Mouse (Mus musculus): ENCODE measurements around the gene Efs. TPM values are rescaled to one million over a fixed set of nuclear protein-coding genes. Genes with fewer than 3 reads are reported as not detected.

Efs gene
- polyA plus RNA-seq, 1 experiment = not detected

- peaks cover 83% of the 10 kb centered on the region for H3K27me3 ChIP-seq (replicated peaks)
- peaks cover 57% of the 10 kb centered on the region for H3K4me1 ChIP-seq
Measured at GRCm38 (mm10) chr14:54927296-54927695, 1.4 kb upstream of the Efs start.

DNA sequence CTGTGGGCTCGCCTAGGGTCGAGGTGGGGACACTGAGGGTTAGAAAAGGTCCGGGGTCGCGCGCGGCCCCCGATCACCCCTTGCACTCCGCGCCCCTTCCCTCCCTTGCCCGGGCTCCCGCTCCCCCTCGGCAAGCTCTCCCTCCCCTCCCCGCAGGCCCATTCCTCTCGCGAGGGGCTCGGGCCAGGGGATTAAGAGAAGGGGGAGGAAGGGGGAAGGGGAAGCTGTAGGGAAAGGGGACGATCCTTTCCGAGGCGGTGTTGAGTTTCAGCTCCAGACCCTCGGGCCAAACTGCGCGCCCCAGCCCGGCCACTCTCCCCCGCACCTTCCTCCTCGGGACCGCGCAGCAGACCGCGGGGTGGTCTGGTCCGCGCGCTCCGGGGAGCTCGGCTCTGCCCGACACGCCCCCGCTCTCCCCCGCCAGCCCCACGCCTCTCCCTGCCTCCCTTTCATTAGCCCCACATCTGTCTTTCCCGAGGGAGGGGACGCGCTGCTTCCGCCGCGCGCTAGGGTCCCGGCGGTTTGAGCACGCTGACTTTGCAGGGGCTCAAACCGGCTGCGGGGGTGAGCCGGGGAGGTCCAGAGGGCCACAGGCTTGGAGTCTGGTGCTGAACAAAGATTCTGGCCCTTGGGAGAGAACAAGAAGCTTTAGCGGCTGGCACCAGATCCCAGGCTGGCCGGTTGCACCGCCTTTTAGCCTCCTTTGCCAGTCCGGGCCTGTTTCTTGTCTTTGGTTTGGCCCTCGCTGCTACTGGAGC, 654 bp upstream of the Efs start:
- Histone ChIP-seq H3K36me3 (replicated peaks; ENCODE audit: low read length) (no peaks in the 10 kb centered on the region), H3K9me3 (peaks cover 6% of the 10 kb centered on the region), H3K4me3 (replicated peaks) (peak overlapping the region; percentile 80), H3K4me1 (peaks cover 56% of the 10 kb centered on the region), H3K27me3 (replicated peaks) (peaks cover 83% of the 10 kb centered on the region)
- no peak for TF ChIP-seq FLI1 (IDR thresholded peaks at IDR 0.05; ENCODE audit: low read length)

More at GRCm38 (mm10) chr14:54927296-54927695, 1.4 kb upstream of the Efs start:
- TF ChIP-seq GATA1 (IDR thresholded peaks at IDR 0.05; ENCODE audit: borderline replicate concordance, low read length) (no peak), FLI1 (IDR thresholded peaks at IDR 0.05; ENCODE audit: low read length) (no peak)
- Histone ChIP-seq H3K9me3 (no peaks in the 10 kb centered on the region), H3K36me3 (replicated peaks; ENCODE audit: low read length) (no peaks in the 10 kb centered on the region), H3K4me3 (replicated peaks) (no peak overlapping the region)

DNA sequence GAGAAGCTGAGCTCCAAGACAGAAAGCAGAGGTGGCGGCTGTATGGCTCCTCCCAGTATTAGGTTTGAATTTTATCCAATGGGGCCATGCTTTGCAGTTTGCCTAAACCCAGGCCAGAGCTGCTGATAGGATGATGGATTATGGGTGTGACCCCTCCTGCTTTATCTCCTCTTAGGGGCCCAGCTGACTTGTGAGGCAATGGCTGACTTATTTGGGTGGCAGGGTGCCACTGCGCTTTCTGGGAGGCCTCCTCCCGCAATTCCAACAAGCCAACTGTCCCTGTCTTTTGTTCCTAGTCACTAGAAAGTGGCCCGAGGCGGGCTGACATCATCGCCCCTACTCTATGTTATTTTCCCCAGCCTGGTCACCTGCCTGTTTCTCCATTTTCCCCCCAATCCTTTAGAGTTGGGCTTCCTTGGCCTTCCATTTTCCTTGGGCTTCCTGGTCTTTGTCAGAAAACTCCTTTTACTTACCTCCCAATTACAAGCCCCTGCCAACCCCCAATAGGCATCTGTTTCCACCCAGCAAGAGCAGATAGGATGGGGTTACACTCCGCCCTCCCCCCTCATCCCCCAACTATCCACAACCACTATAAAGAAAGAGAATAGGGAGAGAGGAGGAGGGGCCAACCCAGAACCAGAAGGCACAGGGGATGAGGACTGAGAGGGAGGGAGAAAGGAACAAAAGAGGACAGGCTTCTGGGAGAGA, 1.1 kb downstream of the Efs start:
- Histone ChIP-seq H3K36me3 (replicated peaks; ENCODE audit: low read length) (no peaks in the 10 kb centered on the region), H3K9me3 (peaks cover 19% of the 10 kb centered on the region), H3K4me3 (replicated peaks) (no peak overlapping the region), H3K27me3 (replicated peaks) (peaks cover 93% of the 10 kb centered on the region), H3K4me1 (peaks cover 38% of the 10 kb centered on the region)
- TF ChIP-seq GATA1 (IDR thresholded peaks at IDR 0.05; ENCODE audit: borderline replicate concordance, low read length) (no peak), FLI1 (IDR thresholded peaks at IDR 0.05; ENCODE audit: low read length) (no peak)

DNA sequence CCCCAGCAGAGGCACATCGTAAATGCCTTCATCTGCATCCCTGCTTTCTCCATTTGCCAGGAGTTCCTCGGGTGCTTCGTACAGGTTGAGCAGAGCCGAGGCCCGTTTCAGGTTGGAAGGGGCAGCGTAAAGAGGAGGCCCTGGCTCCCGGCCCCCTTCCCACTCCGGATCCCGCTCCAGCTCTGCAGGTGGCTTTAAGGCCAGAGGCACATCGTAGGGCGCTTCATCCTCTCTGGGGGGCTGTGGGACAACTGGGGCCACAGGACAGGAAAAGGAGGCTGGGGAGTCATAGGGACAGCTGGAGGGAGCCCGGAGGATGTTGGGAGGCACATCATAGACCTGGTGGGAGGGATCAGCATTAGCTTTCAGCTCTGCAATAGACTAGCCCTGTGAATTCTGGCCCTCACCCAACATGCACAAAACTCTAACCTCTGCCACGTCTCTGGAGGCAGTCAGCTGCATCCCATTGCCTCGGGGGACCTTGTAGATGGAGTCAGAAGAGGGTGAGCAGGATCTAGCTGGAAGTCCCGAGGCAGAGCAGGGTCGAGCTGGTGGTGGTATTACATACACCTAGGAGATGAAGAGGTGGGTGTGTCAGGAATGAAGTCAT, 5.7 kb downstream of the Efs start:
- H3K36me3 ChIP-seq (replicated peaks; ENCODE audit: low read length) = no peaks in the 10 kb centered on the region
- H3K4me3 ChIP-seq (replicated peaks) = no peak overlapping the region
- TF ChIP-seq GATA1 (IDR thresholded peaks at IDR 0.05; ENCODE audit: borderline replicate concordance, low read length) (no peak), FLI1 (IDR thresholded peaks at IDR 0.05; ENCODE audit: low read length) (no peak)
- H3K9me3 ChIP-seq = peaks cover 19% of the 10 kb centered on the region
- H3K27me3 ChIP-seq (replicated peaks) = peaks cover 91% of the 10 kb centered on the region
- H3K4me1 ChIP-seq = peaks cover 9% of the 10 kb centered on the region

GRCm38 (mm10) chr14:54913343-54913742, 12.6 kb downstream of the Efs start:
- peaks cover 94% of the 10 kb centered on the region for H3K27me3 ChIP-seq (replicated peaks)
- peak overlapping the region; percentile 92 for H3K4me3 ChIP-seq (replicated peaks)
- no peak for TF ChIP-seq GATA1 (IDR thresholded peaks at IDR 0.05; ENCODE audit: borderline replicate concordance, low read length)
- TF ChIP-seq FLI1 (IDR thresholded peaks at IDR 0.05; ENCODE audit: low read length) = no peak

DNA sequence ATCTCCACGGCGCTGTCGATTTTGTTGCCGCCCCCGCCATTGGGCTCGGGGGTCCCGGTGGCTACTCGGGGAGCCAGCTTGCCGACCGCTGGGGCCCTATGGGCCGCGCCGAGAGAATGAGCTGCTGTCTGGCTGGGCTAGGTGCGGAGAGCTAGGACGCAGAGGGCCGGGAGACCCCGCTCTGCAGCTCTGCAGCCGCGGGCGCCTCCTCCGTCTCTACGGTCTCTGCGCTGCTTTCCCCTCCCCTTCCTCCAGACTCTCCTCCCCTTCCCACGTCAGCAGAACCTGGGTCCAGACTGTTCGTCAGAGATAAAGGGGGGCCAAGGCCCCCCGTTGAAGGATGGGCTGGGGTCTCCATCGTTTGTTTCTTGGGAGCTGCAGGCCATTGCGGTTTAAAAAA, 13.0 kb downstream of the Efs start, which contains the start of gene Slc22a17:
TSS of gene Slc22a17 (minus strand) at position 247 of the 400 bp plus-strand sequence.
- H3K27me3 ChIP-seq (replicated peaks) = peaks cover 96% of the 10 kb centered on the region
- H3K4me3 ChIP-seq (replicated peaks) = peak within 1 kb of the TSS; percentile 92
- TF ChIP-seq FLI1 (IDR thresholded peaks at IDR 0.05; ENCODE audit: low read length) = no peak
- H3K4me1 ChIP-seq = peaks cover 22% of the 10 kb centered on the region
- no peaks in the 10 kb centered on the region for H3K36me3 ChIP-seq (replicated peaks; ENCODE audit: low read length)
- H3K9me3 ChIP-seq = no peaks in the 10 kb centered on the region

More at GRCm38 (mm10) chr14:54913343-54913742, 12.6 kb downstream of the Efs start:
- Histone ChIP-seq H3K36me3 (replicated peaks; ENCODE audit: low read length) (no peaks in the 10 kb centered on the region), H3K4me1 (peaks cover 22% of the 10 kb centered on the region), H3K9me3 (no peaks in the 10 kb centered on the region)

DNA sequence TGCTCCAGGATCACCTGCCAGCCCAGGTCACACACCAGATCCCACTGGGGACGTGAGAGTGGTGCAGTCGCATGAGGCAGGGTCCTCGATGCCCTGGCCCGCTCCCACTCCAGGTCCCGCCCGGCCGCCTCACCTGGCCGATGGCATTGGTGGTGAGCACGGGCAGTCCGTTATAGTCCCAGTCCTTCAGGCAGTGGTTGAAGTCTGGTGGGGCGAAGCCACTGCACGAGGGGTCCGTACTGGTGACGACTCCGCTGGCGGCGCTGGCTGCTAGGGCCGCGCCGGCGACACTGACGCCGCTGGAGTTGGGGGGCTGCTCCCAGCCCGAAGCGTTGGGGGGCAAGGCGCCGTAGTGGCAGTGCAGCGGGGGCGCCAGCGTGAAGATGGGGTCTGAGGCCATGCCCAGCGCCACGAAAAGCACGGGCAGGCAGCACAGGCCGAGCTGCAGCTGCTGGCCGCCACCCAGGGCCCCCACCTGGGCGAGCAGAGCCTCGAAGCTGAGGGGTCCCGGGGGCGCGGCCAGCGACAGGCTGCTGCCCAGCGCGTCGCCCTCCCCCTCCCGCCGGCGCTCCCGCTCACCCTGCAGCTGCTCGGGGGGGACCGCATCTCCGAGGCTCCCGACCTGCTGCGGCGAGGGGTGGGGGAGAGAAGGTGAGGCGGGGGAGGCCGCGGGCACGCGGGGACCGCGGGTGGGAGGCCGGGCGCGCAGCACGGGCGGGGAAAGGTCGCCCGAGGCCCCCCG, 13.6 kb downstream of the Efs start:
- H3K9me3 ChIP-seq = no peaks in the 10 kb centered on the region
- H3K4me3 ChIP-seq (replicated peaks) = peak overlapping the region; percentile 92
- H3K27me3 ChIP-seq (replicated peaks) = peaks cover 97% of the 10 kb centered on the region
- no peaks in the 10 kb centered on the region for H3K36me3 ChIP-seq (replicated peaks; ENCODE audit: low read length)
- TF ChIP-seq GATA1 (IDR thresholded peaks at IDR 0.05; ENCODE audit: borderline replicate concordance, low read length) = no peak
- no peak for TF ChIP-seq FLI1 (IDR thresholded peaks at IDR 0.05; ENCODE audit: low read length)
- peaks cover 22% of the 10 kb centered on the region for H3K4me1 ChIP-seq

DNA sequence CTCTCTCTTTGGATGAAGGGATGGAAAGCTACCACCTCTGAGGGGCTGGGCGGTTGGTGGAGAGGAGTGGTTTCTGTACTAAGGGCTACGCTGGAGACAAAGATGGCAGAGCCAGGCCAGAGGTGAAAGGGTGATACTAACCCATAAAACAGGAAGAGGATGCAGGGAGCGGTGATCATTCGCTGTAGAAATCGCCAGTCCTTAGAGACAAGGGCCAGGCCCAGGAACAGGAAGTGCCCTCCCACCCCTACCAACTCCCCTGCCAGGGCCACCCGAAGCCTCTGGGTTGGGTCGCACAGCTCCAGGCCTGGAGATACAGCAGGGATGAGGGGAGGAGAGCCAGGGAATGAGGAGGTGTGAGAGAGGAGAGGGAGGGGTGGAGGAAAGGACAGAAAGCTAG, 17.2 kb downstream of the Efs start:
- H3K9me3 ChIP-seq = no peaks in the 10 kb centered on the region
- peaks cover 22% of the 10 kb centered on the region for H3K4me1 ChIP-seq
- H3K36me3 ChIP-seq (replicated peaks; ENCODE audit: low read length) = no peaks in the 10 kb centered on the region
- no peak overlapping the region for H3K4me3 ChIP-seq (replicated peaks)
- TF ChIP-seq GATA1 (IDR thresholded peaks at IDR 0.05; ENCODE audit: borderline replicate concordance, low read length) (no peak), FLI1 (IDR thresholded peaks at IDR 0.05; ENCODE audit: low read length) (no peak)
- peaks cover 88% of the 10 kb centered on the region for H3K27me3 ChIP-seq (replicated peaks)

- no peaks in the 10 kb centered on the region for H3K9me3 ChIP-seq
- peaks cover 6% of the 10 kb centered on the region for H3K36me3 ChIP-seq (replicated peaks; ENCODE audit: low read length)
- H3K4me3 ChIP-seq (replicated peaks) = no peak overlapping the region
- TF ChIP-seq FLI1 (IDR thresholded peaks at IDR 0.05; ENCODE audit: low read length) (no peak), GATA1 (IDR thresholded peaks at IDR 0.05; ENCODE audit: borderline replicate concordance, low read length) (no peak)
- peaks cover 10% of the 10 kb centered on the region for H3K4me1 ChIP-seq
- H3K27me3 ChIP-seq (replicated peaks) = peaks cover 40% of the 10 kb centered on the region
Measured at GRCm38 (mm10) chr14:54903641-54904040, 22.3 kb downstream of the Efs start.
